Mouse (Mus musculus): ENCODE data around the gene Gnl1. TPM values are rescaled to one million over a fixed set of nuclear protein-coding genes. Genes with fewer than 3 reads are reported as not detected.
A peak's percentile ranks its signal among the peaks of the same experiment; 100 is the strongest.
"Not testable (repeated sequence)": the region's sequence is repeated elsewhere in the genome, so short reads cannot be mapped to it uniquely, and the experiment has no call there.

Gene Gnl1
- polyA plus RNA-seq, 1 experiment from 2014 or later: 43.1 TPM

DNA sequence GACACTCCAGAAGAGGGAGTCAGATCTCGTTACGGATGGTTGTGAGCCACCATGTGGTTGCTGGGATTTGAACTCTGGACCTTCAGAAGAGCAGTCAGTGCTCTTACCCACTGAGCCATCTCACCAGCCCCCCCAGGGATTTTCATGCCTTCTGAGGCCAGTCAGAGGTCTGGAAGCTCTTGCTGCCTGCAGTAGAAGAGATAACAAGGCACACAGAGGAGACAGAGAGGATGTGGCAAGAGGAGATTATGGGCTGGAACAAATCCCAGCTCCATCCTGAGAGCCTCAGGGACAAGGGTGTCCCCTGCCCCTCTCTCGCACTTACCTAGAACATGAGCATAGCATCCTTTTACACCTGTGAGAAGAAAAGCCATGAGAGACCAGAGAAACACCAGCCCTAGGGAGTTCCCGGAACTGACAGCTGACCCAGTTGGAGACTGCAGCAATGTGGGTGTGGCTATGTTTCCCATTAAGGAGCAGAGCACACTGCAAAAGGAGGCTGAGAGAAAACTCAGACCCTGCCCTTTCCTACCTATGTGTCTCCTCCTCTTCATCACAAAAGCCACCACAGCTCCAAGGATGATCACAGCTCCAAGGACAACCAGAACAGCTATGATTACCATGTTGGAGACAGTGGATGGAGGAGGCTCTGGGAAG is 50.5 kb downstream of the Gnl1 start:
- ATAC-seq (ENCODE audit: low read depth); H3K36me3 ChIP-seq (ENCODE audit: control insufficient read depth, insufficient read depth, low read length); H3K9me3 ChIP-seq (ENCODE audit: control insufficient read depth, low read length); H3K27ac ChIP-seq (ENCODE audit: low read length); H3K4me2 ChIP-seq (ENCODE audit: low read depth, low read length); H3K4me3 ChIP-seq (ENCODE audit: low read length); H3K9ac ChIP-seq (ENCODE audit: low read length); H3K27me3 ChIP-seq (ENCODE audit: control insufficient read depth, insufficient read depth, low read depth, low read length); H3K4me1 ChIP-seq (replicated peaks; ENCODE audit: control insufficient read depth, insufficient read depth, low read length): not testable (repeated sequence)
- WGBS: 75% methylated on average over 2 of the region's 4 CpGs

DNA sequence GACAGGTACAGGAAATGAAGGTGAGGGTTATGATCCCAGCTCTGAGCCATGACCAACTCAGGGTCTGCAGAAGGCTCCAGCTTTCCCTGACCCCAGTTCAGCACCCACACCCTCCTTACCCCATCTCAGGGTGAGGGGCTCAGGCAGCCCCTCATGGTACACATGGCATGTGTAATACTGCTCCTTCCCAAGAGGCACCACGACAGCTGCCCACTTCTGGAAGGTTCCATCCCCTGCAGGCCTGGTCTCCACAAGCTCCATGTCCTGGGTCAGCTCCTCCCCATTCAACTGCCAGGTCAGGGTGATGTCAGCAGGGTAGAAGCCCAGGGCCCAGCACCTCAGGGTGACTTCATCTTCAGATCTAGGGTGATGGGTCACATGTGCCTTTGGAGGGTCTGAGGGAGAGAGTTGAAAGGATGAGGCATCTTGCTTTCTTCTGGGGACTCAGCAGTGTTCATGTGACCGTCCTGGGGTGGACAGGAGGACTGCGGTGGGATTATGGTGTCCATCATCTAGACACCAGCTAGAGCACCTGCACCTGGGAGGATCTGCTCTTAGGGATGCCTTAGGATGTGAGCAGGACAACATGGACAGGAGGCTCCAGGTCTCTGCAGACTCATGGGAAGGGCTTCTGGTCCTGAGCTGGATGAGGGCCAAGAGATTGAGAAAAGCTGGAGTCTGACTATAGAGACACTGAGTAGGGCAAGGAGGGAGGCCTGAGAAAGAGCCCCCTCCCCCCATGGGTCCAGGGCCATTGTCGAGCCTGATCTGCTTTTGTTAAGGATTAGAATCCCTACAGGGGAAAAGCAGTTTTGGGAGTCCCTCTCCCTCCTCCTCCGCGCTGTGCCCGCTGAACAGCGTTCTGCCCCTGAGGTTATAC is 51.3 kb downstream of the Gnl1 start:
- 41% methylated on average over 8 of the region's 8 CpGs for WGBS
- H3K27me3 ChIP-seq (ENCODE audit: control insufficient read depth, insufficient read depth, low read depth, low read length); H3K9me3 ChIP-seq (ENCODE audit: control insufficient read depth, low read length); H3K4me1 ChIP-seq (replicated peaks; ENCODE audit: control insufficient read depth, insufficient read depth, low read length); ATAC-seq (ENCODE audit: low read depth); H3K36me3 ChIP-seq (ENCODE audit: control insufficient read depth, insufficient read depth, low read length); H3K27ac ChIP-seq (ENCODE audit: low read length): not testable (repeated sequence)
- Histone ChIP-seq H3K4me3 (ENCODE audit: low read length) (peak overlapping the region; percentile 58), H3K4me2 (ENCODE audit: low read depth, low read length) (peak overlapping the region; percentile 84), H3K9ac (ENCODE audit: low read length) (peak overlapping the region; percentile 61; the same call in 1 of the 2 replicates)

DNA sequence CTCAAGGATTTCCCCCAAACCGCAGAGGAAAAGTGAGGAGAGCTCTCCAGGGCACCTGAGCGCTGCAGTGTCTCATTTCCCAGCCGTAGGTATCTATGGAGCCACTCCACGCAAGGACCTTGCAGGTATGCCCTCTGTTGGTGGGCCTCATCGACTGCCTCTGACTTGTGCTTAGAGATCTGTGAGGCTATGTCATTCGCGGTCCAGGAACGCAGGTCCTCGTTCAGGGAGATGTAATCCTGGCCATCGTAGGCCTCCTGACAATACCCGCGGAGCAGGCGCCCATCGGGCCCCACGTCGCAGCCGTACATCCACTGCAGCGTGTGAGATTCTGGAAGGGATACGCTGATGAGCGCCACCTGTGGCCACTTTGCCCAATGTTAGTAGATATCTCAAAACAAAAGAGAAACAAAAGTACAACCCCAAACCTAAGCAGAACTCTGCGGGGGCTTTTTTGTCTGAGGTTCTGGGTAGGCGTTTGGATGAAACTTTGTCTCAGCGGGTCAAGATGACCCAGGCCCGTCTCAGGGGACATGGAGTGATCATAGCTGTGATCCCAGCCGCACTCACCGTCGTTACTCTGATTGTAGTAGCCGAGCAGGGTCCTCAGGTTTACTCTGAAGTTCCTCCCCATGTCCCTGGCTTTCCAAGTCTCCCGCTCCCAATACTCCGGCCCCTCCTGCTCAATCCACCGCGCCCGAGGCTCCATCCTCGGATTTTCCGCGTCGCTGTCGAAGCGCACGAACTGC is 52.1 kb downstream of the Gnl1 start:
- H3K9me3 ChIP-seq (ENCODE audit: control insufficient read depth, low read length); H3K4me1 ChIP-seq (replicated peaks; ENCODE audit: control insufficient read depth, insufficient read depth, low read length); H3K27ac ChIP-seq (ENCODE audit: low read length); H3K36me3 ChIP-seq (ENCODE audit: control insufficient read depth, insufficient read depth, low read length); H3K27me3 ChIP-seq (ENCODE audit: control insufficient read depth, insufficient read depth, low read depth, low read length): not testable (repeated sequence)
- peak; percentile 68 for ATAC-seq (ENCODE audit: low read depth)
- Histone ChIP-seq H3K4me3 (ENCODE audit: low read length) (peak overlapping the region; percentile 58), H3K9ac (ENCODE audit: low read length) (peak overlapping the region; percentile 61), H3K4me2 (ENCODE audit: low read depth, low read length) (peak overlapping the region; percentile 84)
- WGBS: 2% methylated on average over 33 of the region's 40 CpGs

DNA sequence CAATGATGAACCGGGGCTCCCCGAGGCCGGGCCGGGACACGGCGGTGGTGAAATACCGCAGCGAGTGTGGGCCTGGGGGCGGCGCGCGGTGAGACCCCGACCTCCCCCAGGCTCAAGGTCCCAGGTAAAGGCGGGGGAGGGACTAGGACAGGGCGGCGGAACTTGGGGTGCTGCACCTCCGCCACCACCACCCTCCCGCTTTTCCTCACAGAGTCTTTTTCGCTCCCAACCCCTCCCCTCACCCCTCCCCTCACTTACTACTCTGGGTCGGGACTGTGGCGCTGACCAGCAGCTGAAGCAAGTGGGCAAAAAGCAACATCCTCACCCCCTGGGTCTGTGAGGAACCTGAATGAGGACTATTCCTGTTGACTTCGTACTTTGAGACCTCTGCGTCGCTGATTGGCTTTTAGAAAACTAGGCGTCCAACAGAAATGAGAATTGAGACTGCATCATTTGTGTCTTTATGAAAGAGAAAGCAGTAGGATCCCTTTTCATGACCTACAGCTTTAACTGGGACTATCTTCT is 52.8 kb downstream of the Gnl1 start, which contains the start of gene H2-T23:
Gene H2-T23 (minus strand): TSS at position 505 of the 525 bp plus-strand sequence.
- H3K27me3 ChIP-seq (ENCODE audit: control insufficient read depth, insufficient read depth, low read depth, low read length); H3K4me1 ChIP-seq (replicated peaks; ENCODE audit: control insufficient read depth, insufficient read depth, low read length); H3K27ac ChIP-seq (ENCODE audit: low read length); H3K9me3 ChIP-seq (ENCODE audit: control insufficient read depth, low read length); H3K36me3 ChIP-seq (ENCODE audit: control insufficient read depth, insufficient read depth, low read length): not testable (repeated sequence)
- Histone ChIP-seq H3K4me2 (ENCODE audit: low read depth, low read length) (peak within 1 kb of the TSS; percentile 84), H3K4me3 (ENCODE audit: low read length) (peak within 1 kb of the TSS; percentile 58), H3K9ac (ENCODE audit: low read length) (peak within 1 kb of the TSS; percentile 61)
- WGBS: 1% methylated on average over 24 of the region's 25 CpGs
- peak; percentile 67 for ATAC-seq (ENCODE audit: low read depth)

DNA sequence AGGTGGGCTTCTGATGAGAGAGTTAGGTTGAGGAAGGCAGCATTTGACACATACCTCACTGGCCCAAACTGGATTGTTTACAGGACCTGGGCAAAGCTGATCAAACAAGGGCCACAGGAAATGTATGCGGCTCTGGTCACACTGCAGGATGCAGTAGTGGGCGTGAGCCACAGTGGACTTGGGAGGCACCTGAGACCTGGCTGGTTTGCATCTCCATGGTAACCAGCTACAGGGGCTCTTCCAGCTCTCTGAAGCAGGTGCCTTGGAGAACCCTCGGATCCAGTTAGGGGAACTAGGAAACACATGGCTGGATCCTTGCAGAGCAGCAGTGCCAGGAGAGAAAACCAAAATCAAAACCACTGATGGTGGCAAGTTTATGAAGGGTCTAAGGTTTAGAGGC is 54.9 kb downstream of the Gnl1 start:
- WGBS: 44% methylated on average over 3 of the region's 3 CpGs

DNA sequence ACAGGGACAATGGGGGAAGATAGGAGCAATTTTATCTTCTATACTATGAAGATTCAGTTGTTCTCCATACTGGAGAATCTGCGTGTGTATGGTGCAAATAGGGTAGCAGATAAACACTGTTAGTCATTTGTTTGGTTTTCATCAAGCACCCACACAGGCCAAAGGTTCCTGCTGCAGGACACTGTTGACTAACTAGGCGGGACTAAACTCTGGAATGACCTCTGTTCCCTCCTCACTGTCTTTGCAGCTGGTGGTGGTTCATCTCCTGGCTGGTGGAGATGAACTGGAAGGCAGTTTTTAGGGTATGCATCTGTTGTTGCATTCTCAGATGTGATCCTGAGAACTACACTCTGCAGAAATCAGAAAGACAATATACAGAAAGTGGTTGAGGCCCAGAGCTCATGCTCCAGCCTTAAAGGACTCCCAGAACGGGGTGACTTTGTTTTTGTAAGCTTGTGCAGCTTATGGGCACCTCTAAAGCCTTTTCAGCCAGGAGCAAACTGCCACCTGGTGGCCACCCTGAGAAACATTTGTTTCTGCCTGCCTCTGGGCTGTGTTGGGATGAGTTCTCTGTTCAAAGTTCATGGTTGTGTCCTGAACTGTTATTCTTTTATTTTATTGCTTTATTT is 55.5 kb downstream of the Gnl1 start:
- WGBS: 26% methylated on average over 3 of the region's 3 CpGs
- H3K27ac ChIP-seq (ENCODE audit: low read length); H3K4me3 ChIP-seq (ENCODE audit: low read length); H3K9me3 ChIP-seq (ENCODE audit: control insufficient read depth, low read length); H3K36me3 ChIP-seq (ENCODE audit: control insufficient read depth, insufficient read depth, low read length); H3K9ac ChIP-seq (ENCODE audit: low read length); H3K4me1 ChIP-seq (replicated peaks; ENCODE audit: control insufficient read depth, insufficient read depth, low read length); H3K27me3 ChIP-seq (ENCODE audit: control insufficient read depth, insufficient read depth, low read depth, low read length); H3K4me2 ChIP-seq (ENCODE audit: low read depth, low read length): not testable (repeated sequence)
- peak; percentile 51; the same call in 1 of the 2 replicates for ATAC-seq (ENCODE audit: low read depth)

More for the DNA sequence above, 54.9 kb downstream of the Gnl1 start:
- H3K27me3 ChIP-seq (ENCODE audit: control insufficient read depth, insufficient read depth, low read depth, low read length); H3K36me3 ChIP-seq (ENCODE audit: control insufficient read depth, insufficient read depth, low read length); H3K4me3 ChIP-seq (ENCODE audit: low read length); ATAC-seq (ENCODE audit: low read depth); H3K4me2 ChIP-seq (ENCODE audit: low read depth, low read length); H3K4me1 ChIP-seq (replicated peaks; ENCODE audit: control insufficient read depth, insufficient read depth, low read length); H3K9me3 ChIP-seq (ENCODE audit: control insufficient read depth, low read length); H3K27ac ChIP-seq (ENCODE audit: low read length); H3K9ac ChIP-seq (ENCODE audit: low read length): not testable (repeated sequence)

DNA sequence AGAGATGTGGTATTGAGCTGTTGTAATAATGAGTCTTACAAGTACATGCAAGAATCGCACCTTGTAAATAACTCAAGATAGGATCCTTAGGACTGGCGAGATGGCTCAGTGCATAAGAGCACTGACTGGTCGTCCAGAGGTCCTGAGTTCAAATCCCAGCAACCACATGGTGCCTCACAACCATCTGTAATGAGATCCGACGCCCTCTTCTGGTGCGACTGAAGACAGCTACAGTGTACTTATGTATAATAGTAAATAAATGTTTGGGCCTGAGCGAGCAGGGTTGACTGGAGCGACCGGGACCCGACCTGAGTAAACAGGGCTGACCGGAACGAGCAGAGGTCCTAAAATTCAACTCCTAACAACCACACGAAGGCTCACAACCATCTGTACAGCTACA is 56.5 kb downstream of the Gnl1 start:
- H3K4me1 ChIP-seq (replicated peaks; ENCODE audit: control insufficient read depth, insufficient read depth, low read length); H3K36me3 ChIP-seq (ENCODE audit: control insufficient read depth, insufficient read depth, low read length); H3K4me3 ChIP-seq (ENCODE audit: low read length); H3K27ac ChIP-seq (ENCODE audit: low read length); ATAC-seq (ENCODE audit: low read depth); H3K27me3 ChIP-seq (ENCODE audit: control insufficient read depth, insufficient read depth, low read depth, low read length); H3K9me3 ChIP-seq (ENCODE audit: control insufficient read depth, low read length); H3K4me2 ChIP-seq (ENCODE audit: low read depth, low read length); H3K9ac ChIP-seq (ENCODE audit: low read length): not testable (repeated sequence)
- 78% methylated on average over 13 of the region's 13 CpGs for WGBS

Data from lung, embryonic 16.5 days (tissue).